Mouse (Mus musculus): ENCODE measurements around the gene Lepr. TPM values are rescaled to one million over a fixed set of nuclear protein-coding genes. Genes with fewer than 3 reads are reported as not detected.

Lepr gene
- polyA plus RNA-seq, 1 experiment from 2014 or later: 1.6 TPM

- H3K4me2 ChIP-seq: no peak overlapping the region
- no peaks in the 10 kb centered on the region for H3K27me3 ChIP-seq (ENCODE audit: control insufficient read depth, insufficient read depth, low read length)
- 73% methylated on average over 3 of the region's 3 CpGs for WGBS (ENCODE audit: insufficient replicate concordance)
- H3K9ac ChIP-seq (ENCODE audit: low read depth, low read length): no peak overlapping the region
- no peak overlapping the region for H3K27ac ChIP-seq (ENCODE audit: low read depth, low read length)
- H3K4me1 ChIP-seq (ENCODE audit: control insufficient read depth, insufficient read depth, low read length): no peaks in the 10 kb centered on the region
- no peaks in the 10 kb centered on the region for H3K9me3 ChIP-seq (replicated peaks; ENCODE audit: control insufficient read depth, low read length)
- no peak for ATAC-seq (replicated peaks; ENCODE audit: insufficient number of reproducible peaks, low FRiP score, low TSS enrichment)
- no peak overlapping the region for H3K4me3 ChIP-seq (ENCODE audit: low read depth, low read length)
- H3K36me3 ChIP-seq (ENCODE audit: control insufficient read depth, insufficient read depth, low read length): no peaks in the 10 kb centered on the region
Measured at GRCm38 (mm10) chr4:101707953-101708352, 9.3 kb upstream of the Lepr start.

DNA sequence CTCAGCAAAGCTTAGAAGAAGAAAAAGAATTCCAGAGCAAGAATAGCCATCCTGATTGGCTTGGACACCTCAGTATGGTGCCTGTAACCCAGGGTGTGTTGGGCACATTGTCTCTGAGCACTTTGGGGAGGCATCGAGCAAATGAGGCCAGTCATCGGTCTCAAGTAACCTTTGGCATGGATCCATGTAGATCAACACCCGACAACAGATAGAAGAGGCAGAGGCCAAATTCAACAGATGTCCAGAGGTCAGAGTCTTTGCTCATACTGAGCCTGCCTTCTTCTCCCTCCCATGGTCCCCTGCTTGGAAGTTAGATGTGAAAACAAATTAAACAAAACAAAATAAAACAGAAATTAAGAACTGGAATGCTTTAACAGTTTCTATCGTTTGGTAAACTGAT, 6.8 kb upstream of the Lepr start:
- 71% methylated on average over 4 of the region's 4 CpGs for WGBS (ENCODE audit: insufficient replicate concordance)
- no peaks in the 10 kb centered on the region for H3K9me3 ChIP-seq (replicated peaks; ENCODE audit: control insufficient read depth, low read length)
- H3K36me3 ChIP-seq (ENCODE audit: control insufficient read depth, insufficient read depth, low read length): no peaks in the 10 kb centered on the region
- H3K27ac ChIP-seq (ENCODE audit: low read depth, low read length): no peak overlapping the region
- H3K27me3 ChIP-seq (ENCODE audit: control insufficient read depth, insufficient read depth, low read length): no peaks in the 10 kb centered on the region
- no peak for ATAC-seq (replicated peaks; ENCODE audit: insufficient number of reproducible peaks, low FRiP score, low TSS enrichment)
- no peak overlapping the region for H3K4me3 ChIP-seq (ENCODE audit: low read depth, low read length)
- H3K4me2 ChIP-seq: no peak overlapping the region
- H3K9ac ChIP-seq (ENCODE audit: low read depth, low read length): no peak overlapping the region
- no peaks in the 10 kb centered on the region for H3K4me1 ChIP-seq (ENCODE audit: control insufficient read depth, insufficient read depth, low read length)

DNA sequence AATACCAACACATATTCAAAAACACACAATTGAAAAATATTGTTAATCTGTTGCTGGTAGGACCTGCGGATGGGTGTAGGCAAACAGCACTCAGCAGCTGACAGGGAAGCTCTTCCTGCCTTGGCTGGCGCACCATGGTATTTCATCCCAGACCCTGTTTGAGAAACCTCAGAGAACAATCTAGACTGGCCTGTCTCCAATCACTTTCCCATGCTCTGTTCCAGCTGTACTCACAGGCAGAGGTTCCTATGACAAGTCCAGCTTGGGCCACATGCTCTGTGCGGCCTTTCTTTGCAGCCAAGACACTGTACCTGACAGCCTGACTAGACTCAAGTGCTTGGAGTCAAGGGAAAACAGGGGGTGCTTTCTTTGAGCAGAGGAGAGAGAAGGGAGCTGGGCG, 6.1 kb upstream of the Lepr start:
- WGBS (ENCODE audit: insufficient replicate concordance): 83% methylated on average over 4 of the region's 4 CpGs
- Histone ChIP-seq H3K4me2 (no peak overlapping the region), H3K4me3 (ENCODE audit: low read depth, low read length) (no peak overlapping the region), H3K27me3 (ENCODE audit: control insufficient read depth, insufficient read depth, low read length) (peaks cover 3% of the 10 kb centered on the region; the same call in 1 of the 2 replicates), H3K9ac (ENCODE audit: low read depth, low read length) (no peak overlapping the region), H3K4me1 (ENCODE audit: control insufficient read depth, insufficient read depth, low read length) (no peaks in the 10 kb centered on the region), H3K9me3 (replicated peaks; ENCODE audit: control insufficient read depth, low read length) (no peaks in the 10 kb centered on the region), H3K27ac (ENCODE audit: low read depth, low read length) (no peak overlapping the region), H3K36me3 (ENCODE audit: control insufficient read depth, insufficient read depth, low read length) (no peaks in the 10 kb centered on the region)
- ATAC-seq (replicated peaks; ENCODE audit: insufficient number of reproducible peaks, low FRiP score, low TSS enrichment): no peak

- 22% methylated on average over 1 of the region's 1 CpGs for WGBS (ENCODE audit: insufficient replicate concordance)
- H3K4me2 ChIP-seq: no peak overlapping the region
- ATAC-seq (replicated peaks; ENCODE audit: insufficient number of reproducible peaks, low FRiP score, low TSS enrichment): no peak
- H3K9me3 ChIP-seq (replicated peaks; ENCODE audit: control insufficient read depth, low read length): no peaks in the 10 kb centered on the region
- no peak overlapping the region for H3K4me3 ChIP-seq (ENCODE audit: low read depth, low read length)
- no peaks in the 10 kb centered on the region for H3K36me3 ChIP-seq (ENCODE audit: control insufficient read depth, insufficient read depth, low read length)
- peaks cover 12% of the 10 kb centered on the region for H3K27me3 ChIP-seq (ENCODE audit: control insufficient read depth, insufficient read depth, low read length)
- H3K27ac ChIP-seq (ENCODE audit: low read depth, low read length): no peak overlapping the region
- H3K4me1 ChIP-seq (ENCODE audit: control insufficient read depth, insufficient read depth, low read length): no peaks in the 10 kb centered on the region
- H3K9ac ChIP-seq (ENCODE audit: low read depth, low read length): no peak overlapping the region
Measured at GRCm38 (mm10) chr4:101712563-101712962, 4.6 kb upstream of the Lepr start.

GRCm38 (mm10) chr4:101715302-101715701, 1.9 kb upstream of the Lepr start:
- WGBS (ENCODE audit: insufficient replicate concordance): 86% methylated on average over 8 of the region's 8 CpGs
- no peak overlapping the region for H3K9ac ChIP-seq (ENCODE audit: low read depth, low read length)
- no peak for ATAC-seq (replicated peaks; ENCODE audit: insufficient number of reproducible peaks, low FRiP score, low TSS enrichment)
- H3K27ac ChIP-seq (ENCODE audit: low read depth, low read length): no peak overlapping the region
- H3K36me3 ChIP-seq (ENCODE audit: control insufficient read depth, insufficient read depth, low read length): no peaks in the 10 kb centered on the region
- no peaks in the 10 kb centered on the region for H3K4me1 ChIP-seq (ENCODE audit: control insufficient read depth, insufficient read depth, low read length)
- no peak overlapping the region for H3K4me2 ChIP-seq
- peaks cover 15% of the 10 kb centered on the region for H3K27me3 ChIP-seq (ENCODE audit: control insufficient read depth, insufficient read depth, low read length)
- no peak overlapping the region for H3K4me3 ChIP-seq (ENCODE audit: low read depth, low read length)
- H3K9me3 ChIP-seq (replicated peaks; ENCODE audit: control insufficient read depth, low read length): no peaks in the 10 kb centered on the region

- Histone ChIP-seq H3K9me3 (replicated peaks; ENCODE audit: control insufficient read depth, low read length) (no peaks in the 10 kb centered on the region), H3K27me3 (ENCODE audit: control insufficient read depth, insufficient read depth, low read length) (peaks cover 15% of the 10 kb centered on the region), H3K4me1 (ENCODE audit: control insufficient read depth, insufficient read depth, low read length) (no peaks in the 10 kb centered on the region), H3K4me3 (ENCODE audit: low read depth, low read length) (no peak overlapping the region), H3K27ac (ENCODE audit: low read depth, low read length) (no peak overlapping the region), H3K36me3 (ENCODE audit: control insufficient read depth, insufficient read depth, low read length) (no peaks in the 10 kb centered on the region), H3K4me2 (no peak overlapping the region), H3K9ac (ENCODE audit: low read depth, low read length) (no peak overlapping the region)
- 74% methylated on average over 6 of the region's 6 CpGs for WGBS (ENCODE audit: insufficient replicate concordance)
- ATAC-seq (replicated peaks; ENCODE audit: insufficient number of reproducible peaks, low FRiP score, low TSS enrichment): no peak
Measured at GRCm38 (mm10) chr4:101715805-101716204, 1.4 kb upstream of the Lepr start.

DNA sequence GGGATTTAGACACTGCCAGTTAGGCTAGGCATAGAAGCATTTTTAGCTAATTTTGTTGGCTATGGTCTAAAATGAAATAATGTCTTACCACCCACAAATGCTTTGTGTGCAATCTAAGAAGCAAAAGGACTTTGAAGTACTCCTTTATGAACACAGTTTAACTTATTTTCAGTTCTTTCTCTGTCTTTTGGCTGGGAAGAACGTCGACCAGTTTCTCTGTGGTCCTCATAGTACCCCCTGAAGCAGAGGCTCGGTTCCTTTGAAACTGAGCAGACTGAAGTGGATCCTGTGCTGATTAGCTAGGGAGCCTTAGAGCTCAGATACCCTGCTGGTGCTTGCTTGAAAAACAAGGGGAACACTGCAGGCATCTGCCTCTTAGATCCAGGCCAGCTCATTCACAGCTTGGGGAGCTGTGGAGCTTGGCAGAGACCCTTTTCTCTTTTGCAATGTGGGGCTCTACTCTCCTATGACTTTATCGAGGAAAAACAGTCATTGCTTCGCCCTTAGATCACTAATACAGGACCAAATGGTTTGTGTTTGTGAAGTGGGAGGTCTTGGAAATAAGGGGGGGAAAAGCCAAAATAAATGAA, 1.9 kb downstream of the Lepr start:
- no peak for ATAC-seq (replicated peaks; ENCODE audit: insufficient number of reproducible peaks, low FRiP score, low TSS enrichment)
- no peaks in the 10 kb centered on the region for H3K9me3 ChIP-seq (replicated peaks; ENCODE audit: control insufficient read depth, low read length)
- H3K4me1 ChIP-seq (ENCODE audit: control insufficient read depth, insufficient read depth, low read length): no peaks in the 10 kb centered on the region
- H3K27ac ChIP-seq (ENCODE audit: low read depth, low read length): no peak overlapping the region
- peaks cover 15% of the 10 kb centered on the region for H3K27me3 ChIP-seq (ENCODE audit: control insufficient read depth, insufficient read depth, low read length)
- H3K36me3 ChIP-seq (ENCODE audit: control insufficient read depth, insufficient read depth, low read length): no peaks in the 10 kb centered on the region
- H3K4me3 ChIP-seq (ENCODE audit: low read depth, low read length): no peak overlapping the region
- H3K4me2 ChIP-seq: no peak overlapping the region
- no peak overlapping the region for H3K9ac ChIP-seq (ENCODE audit: low read depth, low read length)
- 7% methylated on average over 5 of the region's 5 CpGs for WGBS (ENCODE audit: insufficient replicate concordance)

- Histone ChIP-seq H3K27ac (ENCODE audit: low read depth, low read length) (no peak overlapping the region), H3K4me1 (ENCODE audit: control insufficient read depth, insufficient read depth, low read length) (no peaks in the 10 kb centered on the region), H3K4me3 (ENCODE audit: low read depth, low read length) (no peak overlapping the region), H3K27me3 (ENCODE audit: control insufficient read depth, insufficient read depth, low read length) (peaks cover 7% of the 10 kb centered on the region), H3K36me3 (ENCODE audit: control insufficient read depth, insufficient read depth, low read length) (no peaks in the 10 kb centered on the region), H3K9ac (ENCODE audit: low read depth, low read length) (no peak overlapping the region), H3K9me3 (replicated peaks; ENCODE audit: control insufficient read depth, low read length) (no peaks in the 10 kb centered on the region), H3K4me2 (no peak overlapping the region)
- no peak for ATAC-seq (replicated peaks; ENCODE audit: insufficient number of reproducible peaks, low FRiP score, low TSS enrichment)
- 63% methylated on average over 4 of the region's 4 CpGs for WGBS (ENCODE audit: insufficient replicate concordance)
Measured at GRCm38 (mm10) chr4:101721705-101722104, 4.5 kb downstream of the Lepr start.

DNA sequence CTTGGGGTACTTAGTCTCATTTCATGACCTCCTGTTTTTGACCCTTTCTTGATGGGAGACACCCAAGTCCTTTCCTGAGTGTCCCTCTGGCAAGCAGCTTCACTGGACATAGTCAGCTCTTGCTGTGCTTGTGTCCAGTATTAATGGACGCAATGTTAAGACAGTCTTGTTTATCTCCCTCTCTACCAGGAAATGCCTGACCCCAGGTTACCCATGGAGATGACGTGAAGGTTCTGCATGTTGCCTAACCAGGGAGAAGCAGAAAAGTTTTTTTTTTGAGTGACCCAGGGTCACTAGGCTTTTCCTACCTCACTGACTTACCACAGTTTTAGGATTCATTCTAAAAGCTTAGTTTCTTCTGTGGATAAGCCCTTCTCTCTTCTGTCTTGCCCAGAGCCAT, 24.8 kb downstream of the Lepr start:
- no peak overlapping the region for H3K9ac ChIP-seq (ENCODE audit: low read depth, low read length)
- no peak overlapping the region for H3K4me3 ChIP-seq (ENCODE audit: low read depth, low read length)
- no peaks in the 10 kb centered on the region for H3K27me3 ChIP-seq (ENCODE audit: control insufficient read depth, insufficient read depth, low read length)
- H3K9me3 ChIP-seq (replicated peaks; ENCODE audit: control insufficient read depth, low read length): no peaks in the 10 kb centered on the region
- WGBS (ENCODE audit: insufficient replicate concordance): 77% methylated on average over 2 of the region's 2 CpGs
- no peaks in the 10 kb centered on the region for H3K4me1 ChIP-seq (ENCODE audit: control insufficient read depth, insufficient read depth, low read length)
- no peak overlapping the region for H3K27ac ChIP-seq (ENCODE audit: low read depth, low read length)
- H3K36me3 ChIP-seq (ENCODE audit: control insufficient read depth, insufficient read depth, low read length): no peaks in the 10 kb centered on the region
- no peak for ATAC-seq (replicated peaks; ENCODE audit: insufficient number of reproducible peaks, low FRiP score, low TSS enrichment)
- H3K4me2 ChIP-seq: no peak overlapping the region

All from heart, embryonic 11.5 days (tissue).